Mouse (Mus musculus) thymus, postnatal 10 days (tissue): ENCODE measurements around the gene Tmem216.

Source experiments
- DNase-seq, 2 experiments: peaks; one replicate each; pipeline ENCODE4 v3.0.0; 2021; ENCODE audit warnings: low spot score in 2 of 2

The Tmem216 gene

DNA sequence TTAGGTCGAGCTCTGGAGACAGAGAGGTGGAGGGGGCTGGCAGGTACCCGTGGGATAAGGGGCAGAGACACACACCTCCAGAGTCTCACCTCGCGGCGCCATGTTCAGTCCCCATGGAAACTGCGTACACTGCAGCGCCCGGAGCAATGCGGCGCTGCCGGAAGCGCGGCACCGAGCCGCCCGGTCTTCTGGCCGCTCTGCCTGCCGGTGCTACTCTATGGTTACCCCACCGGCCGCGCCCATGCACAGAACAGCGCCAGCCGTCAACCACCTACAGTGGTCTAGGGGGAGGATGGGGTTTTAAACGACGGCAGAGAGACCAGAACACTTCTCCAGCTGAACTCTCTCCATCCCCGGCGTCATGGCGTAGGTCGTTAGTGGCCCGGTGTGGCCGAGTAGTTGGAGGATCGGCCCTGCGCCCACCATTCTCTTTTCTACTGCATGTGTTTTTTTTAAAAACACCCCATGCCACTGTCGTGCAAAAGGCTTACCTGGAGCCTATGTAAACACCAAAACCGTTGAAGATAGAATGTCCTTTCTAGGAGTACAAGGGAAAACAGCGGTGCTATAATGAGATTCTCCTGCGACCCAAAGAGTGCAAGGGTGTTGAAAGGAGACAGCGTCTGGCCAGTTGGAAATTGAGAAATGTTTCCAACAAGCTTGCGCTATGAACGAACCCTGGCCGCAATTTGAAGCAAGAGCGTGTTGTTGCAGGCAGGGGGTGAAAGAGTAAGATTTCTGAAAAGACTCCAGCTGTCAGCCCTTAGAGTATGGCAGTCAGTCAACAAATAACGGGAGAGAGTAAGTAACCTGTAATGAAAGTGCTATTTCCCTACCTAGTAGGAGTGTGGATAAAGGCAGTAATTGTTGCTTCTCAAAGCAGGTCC lies at the start of gene Tmem216:
Gene Tmem216 (minus strand): TSS at position 615 of the 887 bp plus-strand sequence.
- peak; percentile 75 to 85 for DNase-seq

DNA sequence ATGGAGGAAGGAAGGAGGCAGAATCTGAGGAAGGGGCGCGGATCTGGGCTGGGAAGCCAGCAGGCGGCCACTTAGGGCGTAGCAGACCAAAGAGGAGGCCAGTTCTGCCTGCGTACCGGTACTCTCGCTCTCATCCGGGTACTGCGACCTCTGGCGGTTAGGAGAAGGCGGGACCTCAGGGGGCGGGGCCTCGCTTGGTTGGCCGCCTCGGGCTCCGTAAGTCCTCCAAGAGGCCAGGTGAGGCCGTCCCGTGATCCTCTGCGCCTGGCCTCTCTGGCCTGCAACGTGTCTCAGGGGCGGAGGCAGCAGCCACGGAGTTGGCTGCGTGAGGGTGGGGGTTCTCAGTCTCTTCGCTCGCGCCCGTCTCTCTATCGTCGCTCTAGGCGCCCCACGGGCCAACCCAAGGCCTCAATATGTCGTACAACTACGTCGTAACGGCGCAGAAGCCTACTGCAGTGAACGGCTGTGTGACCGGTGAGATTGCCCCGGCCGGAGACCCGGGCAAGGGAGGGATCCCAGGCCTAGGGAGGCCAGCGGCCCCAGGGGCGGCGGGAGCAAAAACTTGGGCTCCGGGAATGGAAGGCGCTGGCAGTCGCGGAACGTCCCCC lies 49.4 kb upstream of the Tmem216 start, which contains the start of the genes Ddb1 and Tkfc:
Gene Ddb1 (plus strand): TSS at position 35 of the 608 bp plus-strand sequence.
Gene Tkfc (minus strand): TSS at position 362 of the 608 bp plus-strand sequence.
- DNase-seq, result peak; percentile 99

GRCm38 (mm10) chr19:10604534-10604933 lies 48.5 kb upstream of the Tmem216 start:
- DNase-seq, result no peak

GRCm38 (mm10) chr19:10603660-10604523 lies 47.9 kb upstream of the Tmem216 start:
- no peak for DNase-seq

GRCm38 (mm10) chr19:10602787-10603186 lies 46.7 kb upstream of the Tmem216 start:
- peak; percentile 79 to 95 for DNase-seq

GRCm38 (mm10) chr19:10602247-10602769 lies 46.3 kb upstream of the Tmem216 start:
- DNase-seq, result no peak

- DNase-seq, result no peak
Observed at GRCm38 (mm10) chr19:10599648-10600047, 43.6 kb upstream of the Tmem216 start.

- peak in 1 of 2 experiments; percentile 27 for DNase-seq
Observed at GRCm38 (mm10) chr19:10598188-10598587, 42.1 kb upstream of the Tmem216 start.

DNA sequence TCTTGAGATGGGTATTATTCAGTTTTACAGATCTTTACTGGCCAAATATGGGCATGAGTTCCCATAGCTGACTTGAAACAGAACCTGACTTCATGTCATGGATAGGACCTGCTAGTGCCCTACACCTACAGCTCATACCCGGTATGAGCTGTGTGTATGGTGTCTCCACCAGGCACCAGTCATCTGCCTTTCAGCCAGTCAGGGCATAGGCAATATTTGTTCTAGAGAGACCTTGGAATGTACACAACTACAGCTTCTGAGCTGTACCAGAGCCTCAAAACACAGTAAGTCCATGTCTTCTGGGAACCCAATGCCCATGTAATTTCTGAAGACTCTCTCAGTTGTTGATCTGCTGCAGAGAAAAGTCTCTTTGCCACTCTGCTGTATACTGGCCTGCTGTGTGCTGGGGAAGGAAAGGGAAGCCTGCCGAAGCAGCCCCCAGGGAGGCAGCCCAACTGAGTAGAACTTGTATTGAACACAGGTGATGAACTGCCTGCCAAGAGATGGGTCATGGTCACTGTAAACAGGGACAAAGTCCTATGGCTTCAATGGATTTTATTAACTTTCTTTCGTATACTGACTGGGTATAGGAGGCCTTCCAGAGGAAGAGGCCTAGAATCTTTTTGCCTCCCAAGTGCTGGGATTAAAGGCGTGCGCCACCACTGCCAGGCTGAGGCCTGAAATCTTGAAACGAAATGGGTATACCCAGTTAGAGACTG lies 35.8 kb upstream of the Tmem216 start:
- DNase-seq, result no peak

GRCm38 (mm10) chr19:10590301-10590700 lies 34.3 kb upstream of the Tmem216 start:
- DNase-seq, result no peak

GRCm38 (mm10) chr19:10589127-10589857 lies 33.3 kb upstream of the Tmem216 start:
- no peak for DNase-seq

GRCm38 (mm10) chr19:10587231-10587630 lies 31.2 kb upstream of the Tmem216 start:
- no peak for DNase-seq

DNA sequence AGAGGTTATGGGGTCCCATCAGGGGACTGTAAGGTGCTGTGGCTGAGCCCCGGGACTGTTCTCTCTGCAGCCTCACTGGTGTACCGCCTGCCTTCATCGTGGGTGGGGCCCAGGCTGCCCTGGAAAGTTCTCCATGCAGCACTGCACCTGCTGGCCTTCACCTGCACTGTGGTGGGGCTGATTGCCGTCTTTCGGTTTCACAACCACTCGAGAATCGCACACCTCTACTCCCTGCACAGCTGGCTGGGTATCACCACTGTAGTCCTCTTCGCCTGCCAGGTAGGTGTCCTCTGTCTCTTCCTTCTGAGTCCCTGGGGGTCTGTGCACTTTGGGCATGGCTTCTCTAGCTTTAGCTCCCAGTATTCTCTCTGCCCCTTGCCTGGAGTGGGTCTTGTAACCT lies 29.1 kb upstream of the Tmem216 start:
- no peak for DNase-seq

DNA sequence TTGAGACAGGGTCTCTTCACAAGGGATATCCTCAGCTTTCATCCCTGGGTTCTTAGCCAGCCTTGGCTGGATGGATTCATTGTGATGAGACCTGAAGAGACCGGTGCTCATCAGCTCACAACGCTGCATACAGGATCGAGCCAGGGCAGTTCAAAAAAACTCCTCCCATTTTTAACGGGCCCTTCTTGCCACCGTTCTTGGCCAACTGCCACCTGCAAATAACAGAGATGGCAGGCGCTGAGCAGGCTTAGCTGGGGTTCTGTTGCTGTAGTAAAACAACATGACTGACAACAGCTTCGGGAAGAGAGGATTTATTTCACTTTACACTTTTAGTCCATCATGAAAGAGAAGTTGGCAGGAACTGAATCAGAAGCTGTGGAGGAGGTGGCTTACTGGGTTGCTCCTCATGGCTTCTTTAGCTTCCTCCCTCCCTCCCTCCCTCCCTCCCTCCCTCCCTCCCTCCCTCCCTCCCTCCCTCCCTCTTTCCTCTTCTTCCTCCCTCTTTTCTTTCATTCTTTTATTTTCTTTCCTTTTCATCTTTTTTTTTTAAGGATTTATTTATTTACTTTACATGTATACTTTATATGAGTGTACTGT lies 27.6 kb upstream of the Tmem216 start:
- no peak for DNase-seq

GRCm38 (mm10) chr19:10581984-10582383 lies 25.9 kb upstream of the Tmem216 start:
- DNase-seq, result no peak

DNA sequence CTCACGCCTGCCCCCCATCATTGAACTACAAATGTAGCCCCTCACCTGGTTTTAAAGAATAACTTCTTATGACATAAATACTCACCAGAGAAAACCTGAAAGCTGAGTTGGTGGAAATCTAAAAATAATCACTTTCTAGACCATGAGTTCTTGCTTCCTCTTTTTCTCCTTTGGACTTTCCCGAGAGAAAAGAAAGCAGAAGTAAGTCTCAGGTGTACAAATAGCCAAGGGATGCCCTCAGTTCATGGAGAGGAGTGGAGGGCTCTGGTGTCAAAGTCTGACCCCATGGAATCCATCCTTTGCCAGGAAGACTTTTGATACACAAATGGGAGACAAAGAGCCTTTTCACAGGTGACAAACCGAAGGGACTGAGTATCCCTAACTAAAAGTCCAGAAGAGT lies 24.7 kb upstream of the Tmem216 start:
- no peak for DNase-seq

DNA sequence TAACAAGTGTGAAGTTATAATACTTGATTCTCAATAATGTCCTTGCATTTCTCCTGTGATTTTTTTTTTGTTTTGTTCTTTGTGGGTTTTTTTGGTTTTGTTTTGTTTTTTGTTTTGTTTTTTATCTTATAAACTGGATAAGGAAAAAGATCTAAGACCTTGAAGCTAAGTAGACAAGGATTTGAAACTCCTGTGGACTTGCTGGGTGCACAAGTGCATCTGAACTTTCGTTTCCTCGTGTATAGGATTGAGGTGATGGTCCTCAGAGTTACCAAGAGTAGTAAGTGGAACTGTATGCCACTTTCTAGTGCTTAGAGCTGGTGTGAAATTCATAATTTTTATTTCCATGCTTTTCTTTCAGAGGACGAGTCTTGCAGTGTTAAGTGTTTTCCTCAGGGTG lies 24.1 kb upstream of the Tmem216 start:
- no peak for DNase-seq

- DNase-seq, result peak; percentile 88 to 92
Observed at GRCm38 (mm10) chr19:10576690-10577561, 20.9 kb upstream of the Tmem216 start, which contains the start of the genes Cyb561a3 and Tmem138. TSS of gene Cyb561a3 (plus strand) at chr19:10577172. TSS of gene Tmem138 (minus strand) at chr19:10577362.

GRCm38 (mm10) chr19:10569627-10570026 lies 13.6 kb upstream of the Tmem216 start:
- DNase-seq, result no peak
